Comparison of ENCODE assay signal across 10 mouse cellular contexts in the genomic region with DNA sequence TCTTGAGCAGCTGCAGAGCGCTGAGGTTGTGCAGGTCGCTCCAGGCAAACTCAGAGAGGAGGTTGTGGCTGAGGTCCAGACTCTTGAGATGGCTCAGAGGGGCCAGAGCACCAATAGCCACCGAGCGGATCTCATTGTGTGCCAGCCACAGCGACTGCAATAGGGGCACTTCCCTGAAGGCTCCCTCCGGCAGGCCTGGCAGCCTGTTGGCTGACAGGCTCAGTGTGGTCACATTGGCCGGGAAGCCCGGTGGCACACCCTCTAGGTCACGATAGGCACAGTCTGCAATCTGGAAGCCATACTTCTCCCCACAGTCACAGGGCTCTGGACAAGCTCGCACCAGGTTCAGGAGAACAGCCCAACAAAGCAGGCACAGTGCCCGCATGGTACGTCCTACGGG. TPM values are rescaled to one million over a fixed set of nuclear protein-coding genes. Genes with fewer than 3 reads are reported as not detected.
A peak's percentile ranks its signal among the peaks of the same experiment; 100 is the strongest.
DNase-seq lines count a peak whose midpoint lies in the region; ATAC-seq and TF ChIP-seq lines count a peak whose summit lies in the region.
"Had no signal": no experiment of that assay in that cellular context is flagged by ENCODE, and none has a peak within 500 bp of the region (broad histone marks: within the 10 kb centered on the region; RNA-seq: fewer than 3 reads in every experiment).

No protein-coding gene starts in this region.

- WGBS in heart, adult 2 months: 71% methylated on average over 13 of the region's 13 CpGs
- WGBS in heart, embryonic 13.5 days: 75% methylated on average over 13 of the region's 13 CpGs
- WGBS in limb, embryonic 15.5 days: 53% methylated on average over 13 of the region's 13 CpGs

- no peak for TF ChIP-seq EP300 in heart, adult 2 months (IDR thresholded peaks at IDR 0.05; ENCODE audit: insufficient read depth, low read depth, low read length)
- TF ChIP-seq EP300 in ES-Bruce4 (IDR thresholded peaks at IDR 0.05; ENCODE audit: insufficient read depth, low read depth, low read length): no peak

- DNase-seq in heart, adult 2 months: no peak
- no peak for DNase-seq in heart, postnatal 4 days
- DNase-seq in embryo, embryonic 9.5 days (ENCODE audit: extremely low spot score): no peak
- no peak for DNase-seq in retina, postnatal 1 day

- intact Hi-C loops in heart, adult 2 months (cut with DNase I): loop anchor here (5.0 kb wide), 1 partner anchor 66 kb away; no protein-coding TSS in a partner anchor

- H3K9me3 ChIP-seq in ES-Bruce4 (replicated peaks; ENCODE audit: control insufficient read depth, insufficient read depth, low read length, poor library complexity, severe bottlenecking): no peaks in the 10 kb centered on the region
- no peaks in the 10 kb centered on the region for H3K9me3 ChIP-seq in heart, embryonic 13.5 days
- no peaks in the 10 kb centered on the region for H3K9me3 ChIP-seq in limb, embryonic 15.5 days

- TF ChIP-seq CTCF in heart, adult 2 months (IDR thresholded peaks at IDR 0.05): no peak
- no peak for TF ChIP-seq CTCF in ES-Bruce4 (IDR thresholded peaks at IDR 0.05; ENCODE audit: low read depth, low read length)

- ATAC-seq in heart, embryonic 13.5 days (ENCODE audit: extremely low read depth, insufficient number of reproducible peaks, low FRiP score, low TSS enrichment): no peak
- no peak for ATAC-seq in limb, embryonic 15.5 days (ENCODE audit: insufficient number of reproducible peaks, low FRiP score, low TSS enrichment, low read depth)
- no peak for ATAC-seq in inflammation-experienced regulatory T-cells, adult 6 months

- peak overlapping the region; percentile 15 for H3K9ac ChIP-seq in heart, adult 2 months (ENCODE audit: low read depth, low read length)
- no peak overlapping the region for H3K9ac ChIP-seq in ES-Bruce4 (ENCODE audit: low read depth, poor library complexity, severe bottlenecking)
- H3K9ac ChIP-seq in heart, embryonic 13.5 days: peak overlapping the region; percentile 64
- peak overlapping the region; percentile 48; the same call in 1 of the 2 replicates for H3K9ac ChIP-seq in limb, embryonic 15.5 days

- no peaks in the 10 kb centered on the region for H3K79me2 ChIP-seq in heart, adult 2 months (replicated peaks; ENCODE audit: control insufficient read depth, insufficient read depth, low read length)

- no peaks in the 10 kb centered on the region; the same call in 1 of the 2 replicates for H3K4me1 ChIP-seq in heart, adult 2 months (ENCODE audit: control insufficient read depth, insufficient read depth, low read length)
- no peaks in the 10 kb centered on the region for H3K4me1 ChIP-seq in ES-Bruce4 (ENCODE audit: control insufficient read depth, insufficient read depth, low read length)
- H3K4me1 ChIP-seq in heart, embryonic 13.5 days: peaks cover 69% of the 10 kb centered on the region
- H3K4me1 ChIP-seq in limb, embryonic 15.5 days: peaks cover 74% of the 10 kb centered on the region

- no peak for TF ChIP-seq POLR2A in heart, adult 2 months (IDR thresholded peaks at IDR 0.05; ENCODE audit: insufficient read depth, low read depth, low read length)
- no peak for TF ChIP-seq POLR2A in ES-Bruce4 (IDR thresholded peaks at IDR 0.05; ENCODE audit: insufficient read depth, low read length)

- H3K4me2 ChIP-seq in heart, embryonic 13.5 days: peak overlapping the region; percentile 60
- peak overlapping the region; percentile 74 for H3K4me2 ChIP-seq in limb, embryonic 15.5 days

- H3K27me3 ChIP-seq in heart, adult 2 months (ENCODE audit: control insufficient read depth, insufficient read depth, low read length): no peaks in the 10 kb centered on the region
- no peaks in the 10 kb centered on the region for H3K27me3 ChIP-seq in ES-Bruce4 (ENCODE audit: control insufficient read depth, insufficient read depth, low read length, poor library complexity, severe bottlenecking)
- H3K27me3 ChIP-seq in heart, embryonic 13.5 days (replicated peaks): peaks cover 5% of the 10 kb centered on the region; the same call in 1 of the 2 replicates
- H3K27me3 ChIP-seq in limb, embryonic 15.5 days: no peaks in the 10 kb centered on the region

- H3K36me3 ChIP-seq in heart, adult 2 months (ENCODE audit: control insufficient read depth, insufficient read depth, low read length): no peaks in the 10 kb centered on the region
- H3K36me3 ChIP-seq in ES-Bruce4 (ENCODE audit: control insufficient read depth, insufficient read depth, low read length, poor library complexity, severe bottlenecking): no peaks in the 10 kb centered on the region
- no peaks in the 10 kb centered on the region for H3K36me3 ChIP-seq in heart, embryonic 13.5 days
- H3K36me3 ChIP-seq in limb, embryonic 15.5 days: no peaks in the 10 kb centered on the region

- H3K4me3 ChIP-seq in heart, adult 2 months: peak overlapping the region; percentile 26; the same call in 1 of the 2 replicates
- peak overlapping the region; percentile 3; the same call in 1 of the 2 replicates for H3K4me3 ChIP-seq in ES-Bruce4 (ENCODE audit: low read depth, low read length)
- H3K4me3 ChIP-seq in heart, embryonic 13.5 days: peak overlapping the region; percentile 31
- H3K4me3 ChIP-seq in limb, embryonic 15.5 days: peak overlapping the region; percentile 38

- H3K27ac ChIP-seq in heart, adult 2 months: peak overlapping the region; percentile 68
- no peak overlapping the region for H3K27ac ChIP-seq in ES-Bruce4 (ENCODE audit: insufficient read depth, low read length)
- H3K27ac ChIP-seq in heart, embryonic 13.5 days (replicated peaks): peak overlapping the region; percentile 87
- H3K27ac ChIP-seq in limb, embryonic 15.5 days: peak overlapping the region; percentile 98

RNA-seq across cellular contexts. Expression of gene Ccdc33, which starts 39.2 kb away (rescaled TPM):
- total RNA-seq in heart, adult 2 months (2021): not detected
- polyA plus RNA-seq in heart, adult 2 months (2012; rRNA removed): 1.3 TPM in 1 of 2 replicates, not detected in the other
- not detected for total RNA-seq in heart, postnatal 4 days (2021)
- not detected in 2 replicates for polyA plus RNA-seq in ES-Bruce4 (2011; ENCODE audit: insufficient read depth, insufficient read length, low read depth, missing spikeins)
- polyA plus RNA-seq in heart, embryonic 13.5 days (2015; fragmentation: Nextera tagmentation; extraction: Ambion mirVana): 0.05 and 0.07 TPM in 2 replicates
- polyA plus RNA-seq in limb, embryonic 15.5 days (2015; fragmentation: Nextera tagmentation; extraction: Ambion mirVana): not detected in 2 replicates
- not detected for polyA plus RNA-seq in inflammation-experienced regulatory T-cells, adult 6 months (2017; shearing (Covaris generic))
- polyA plus RNA-seq: liver, embryonic 16.5 days had no signal

RNA-seq across cellular contexts. Expression of gene Islr, which starts 46.3 kb away (rescaled TPM):
- 10 to 100 TPM; 19.1 to 29.8 TPM for total RNA-seq in heart, adult 2 months (2021)
- polyA plus RNA-seq in heart, adult 2 months (2012; rRNA removed): 100.0 and 139 TPM in 2 replicates
- total RNA-seq in heart, postnatal 4 days (2021): 10 to 100 TPM; 25.4 to 31.0 TPM
- polyA plus RNA-seq in ES-Bruce4 (2011; ENCODE audit: insufficient read depth, insufficient read length, low read depth, missing spikeins): not detected in 2 replicates
- 18.6 and 23.3 TPM in 2 replicates for polyA plus RNA-seq in heart, embryonic 13.5 days (2015; fragmentation: Nextera tagmentation; extraction: Ambion mirVana)
- 216 and 254 TPM in 2 replicates for polyA plus RNA-seq in limb, embryonic 15.5 days (2015; fragmentation: Nextera tagmentation; extraction: Ambion mirVana)
- 1 to 10 TPM in 1 of 3 experiments, under 1 TPM in 1, not detected in 1; 0.84 to 1.5 TPM for polyA plus RNA-seq in inflammation-experienced regulatory T-cells, adult 6 months (2017; shearing (Covaris generic))
- total RNA-seq: CH12.LX had no signal

RNA-seq across cellular contexts. Expression of gene Islr2, which starts 46.3 kb away (rescaled TPM):
- total RNA-seq in heart, adult 2 months (2021): under 1 TPM; 0.57 to 0.96 TPM
- polyA plus RNA-seq in heart, adult 2 months (2012; rRNA removed): 0.61 and 1.8 TPM in 2 replicates
- total RNA-seq in heart, postnatal 4 days (2021): under 1 TPM; 0.83 to 0.86 TPM
- polyA plus RNA-seq in ES-Bruce4 (2011; ENCODE audit: insufficient read depth, insufficient read length, low read depth, missing spikeins): 0.67 and 0.85 TPM in 2 replicates
- polyA plus RNA-seq in heart, embryonic 13.5 days (2015; fragmentation: Nextera tagmentation; extraction: Ambion mirVana): 0.05 and 0.17 TPM in 2 replicates
- polyA plus RNA-seq in limb, embryonic 15.5 days (2015; fragmentation: Nextera tagmentation; extraction: Ambion mirVana): 0.55 and 1.5 TPM in 2 replicates
- polyA plus RNA-seq in inflammation-experienced regulatory T-cells, adult 6 months (2017; shearing (Covaris generic)): not detected
- total RNA-seq: CH12.LX had no signal
- polyA plus RNA-seq: liver, embryonic 16.5 days had no signal
